Mouse (Mus musculus): Measurements from ENCODE around the gene Chrm5. TPM values are rescaled to one million over a fixed set of nuclear protein-coding genes. Genes with fewer than 3 reads are reported as not detected.

Gene Chrm5
- polyA plus RNA-seq, 1 experiment from 2014 or later, result not detected

Other genes starting within 250 kb of the Chrm5 start
- gene Lpcat4, start 241.3 kb downstream of the Chrm5 start, polyA plus RNA-seq (2015; fragmentation: Nextera tagmentation; extraction: Ambion mirVana), result 13.6 and 14.5 TPM in 2 replicates
- gene Nutm1, start 221.5 kb downstream of the Chrm5 start, polyA plus RNA-seq (2015; fragmentation: Nextera tagmentation; extraction: Ambion mirVana), result 0.04 and 0.05 TPM in 2 replicates
- gene Nop10, start 218.8 kb downstream of the Chrm5 start, polyA plus RNA-seq (2015; fragmentation: Nextera tagmentation; extraction: Ambion mirVana), result 155 and 186 TPM in 2 replicates
- gene Slc12a6, start 214.9 kb downstream of the Chrm5 start, polyA plus RNA-seq (2015; fragmentation: Nextera tagmentation; extraction: Ambion mirVana), result 8.4 and 9.5 TPM in 2 replicates
- not detected in 2 replicates for gene Gm21985, start 214.5 kb downstream of the Chrm5 start, polyA plus RNA-seq (2015; fragmentation: Nextera tagmentation; extraction: Ambion mirVana)
- gene Emc4, start 112.7 kb downstream of the Chrm5 start, polyA plus RNA-seq (2015; fragmentation: Nextera tagmentation; extraction: Ambion mirVana), result 96.8 and 109 TPM in 2 replicates
- 22.0 and 22.3 TPM in 2 replicates for gene Katnbl1, start 101.6 kb downstream of the Chrm5 start, polyA plus RNA-seq (2015; fragmentation: Nextera tagmentation; extraction: Ambion mirVana)
- 17.5 and 19.3 TPM in 2 replicates for gene Emc7, start 25.8 kb downstream of the Chrm5 start, polyA plus RNA-seq (2015; fragmentation: Nextera tagmentation; extraction: Ambion mirVana)
- gene Aven, start 12.2 kb upstream of the Chrm5 start, polyA plus RNA-seq (2015; fragmentation: Nextera tagmentation; extraction: Ambion mirVana), result 6.2 and 6.9 TPM in 2 replicates